Mouse (Mus musculus) central nervous system, embryonic 18 days (tissue): Measurements from ENCODE around the gene Crhr1. TPM values are rescaled to one million over a fixed set of nuclear protein-coding genes. Genes with fewer than 3 reads are reported as not detected.

Source experiments
- polyA plus RNA-seq: library from polyadenylated mRNA; depleted of rRNA; stranded (reverse); fragments of >200 nt; gene quantifications from 2 replicates; pipeline ENCODE4 v1.2.3, GENCODE M21; 2012; rRNA removed

Crhr1 gene
- 19.6 and 23.0 TPM in 2 replicates for polyA plus RNA-seq

GRCm38 (mm10) chr11:104132580-104133441 lies at the start of gene Crhr1:
Gene Crhr1, plus strand, starts transcription at chr11:104132855.

GRCm38 (mm10) chr11:104186135-104186836 lies 53.6 kb downstream of the Crhr1 start, which contains the start of gene Sppl2c:
Gene Sppl2c, plus strand, starts transcription at chr11:104186327.

Other genes starting within 250 kb of the Crhr1 start
- gene Nsf, start 178.8 kb upstream of the Crhr1 start, polyA plus RNA-seq, result 116 and 147 TPM in 2 replicates
- gene Arf2, start 166.1 kb upstream of the Crhr1 start, polyA plus RNA-seq, result 145 and 149 TPM in 2 replicates
- not detected in 2 replicates for gene Sppl2c, start 53.5 kb downstream of the Crhr1 start, polyA plus RNA-seq
- 574 and 674 TPM in 2 replicates for gene Mapt, start 98.5 kb downstream of the Crhr1 start, polyA plus RNA-seq